Mouse (Mus musculus) forebrain, postnatal 0 days (tissue): ENCODE data around the gene Dnajb6. TPM values are rescaled to one million over a fixed set of nuclear protein-coding genes. Genes with fewer than 3 reads are reported as not detected.

ENCODE experiments used
- ATAC-seq: fragments of 200-750 bp; cut with Nextera tagmentation; 2 replicates; pipeline ENCODE4 v1.8.0; 2017; ENCODE audit warnings: mild to moderate bottlenecking, moderate library complexity
- DNase-seq: peaks from one replicate; pipeline ENCODE4 v3.0.0-alpha.2; 2015
- H3K27ac ChIP-seq: fragments of 300-500 bp; sonication (generic); 2 replicates; pipeline ENCODE4 v1.5.1; 2014; ENCODE audit warnings: low read depth, mild to moderate bottlenecking, antibody characterized with exemption, low read length, moderate library complexity, mixed read lengths
- H3K27me3 ChIP-seq: fragments of 300-500 bp; sonication (generic); 2 replicates; pipeline ENCODE4 v1.6.1; 2014; ENCODE audit warnings: mild to moderate bottlenecking, low read length, mixed read lengths; ENCODE audit not compliant: insufficient read depth
- H3K36me3 ChIP-seq: fragments of 300-500 bp; sonication (generic); 2 replicates; pipeline ENCODE4 v1.6.1; 2014; ENCODE audit warnings: mild to moderate bottlenecking, moderate library complexity; ENCODE audit not compliant: insufficient read depth
- H3K4me1 ChIP-seq: fragments of 300-500 bp; sonication (generic); 2 replicates; pipeline ENCODE4 v1.6.1; 2014; ENCODE audit warnings: antibody characterized with exemption; ENCODE audit not compliant: insufficient read depth
- H3K4me2 ChIP-seq: fragments of 300-500 bp; sonication (generic); 2 replicates; pipeline ENCODE4 v1.6.1; 2014; ENCODE audit warnings: low read depth, mild to moderate bottlenecking, moderate library complexity
- H3K4me3 ChIP-seq: fragments of 300-500 bp; sonication (generic); 2 replicates; pipeline ENCODE4 v1.5.1; 2014; ENCODE audit warnings: low read depth, low read length, mixed read lengths
- H3K9ac ChIP-seq: fragments of 300-500 bp; sonication (generic); 2 replicates; pipeline ENCODE4 v1.6.1; 2014; ENCODE audit warnings: mild to moderate bottlenecking
- H3K9me3 ChIP-seq: fragments of 300-500 bp; sonication (generic); 2 replicates; pipeline ENCODE4 v1.6.1; 2016; ENCODE audit warnings: low read length
- CTCF ChIP-seq: sonication (generic); IDR thresholded peaks from 2 replicates; pipeline ENCODE4 v1.5.1; 2016; ENCODE audit warnings: antibody characterized with exemption, control low read depth, low read depth
- WGBS: fragments of 180-500 bp; shearing (Covaris S2); extraction: QIAGEN DNeasy Blood & Tissue Kit; methylation state at CpG from one replicate; pipeline ENCODE4 v1.1.7; 2014; 5-methylcytosine and 5-hydroxymethylcytosine counted together
- polyA plus RNA-seq: library from polyadenylated mRNA; unstranded; fragments of >200 nt; fragmentation: Nextera tagmentation; extraction: Ambion mirVana; gene quantifications from 2 replicates; pipeline ENCODE4 v1.2.1, GENCODE M21; 2015
- total RNA-seq: library from RNA; depleted of rRNA; stranded (reverse); fragments of >200 nt; gene quantifications from 2 replicates; pipeline ENCODE4 v1.2.3, GENCODE M21; 2014

Dnajb6 gene
- total and polyA plus RNA-seq, 2 experiments from 2014 or later: 310 to 384 TPM

GRCm38 (mm10) chr5:29752894-29753293, 17.4 kb downstream of the Dnajb6 start:
- Histone ChIP-seq H3K4me2 (no peak overlapping the region), H3K4me3 (no peak overlapping the region), H3K9ac (no peak overlapping the region), H3K36me3 (peaks cover 55% of the 10 kb centered on the region), H3K4me1 (no peaks in the 10 kb centered on the region), H3K9me3 (no peaks in the 10 kb centered on the region), H3K27ac (no peak overlapping the region), H3K27me3 (no peaks in the 10 kb centered on the region)
- DNase-seq (no peak), ATAC-seq (no peak)
- no peak for TF ChIP-seq CTCF

- no peak overlapping the region for H3K27ac ChIP-seq
- no peak overlapping the region for H3K4me2 ChIP-seq
- peaks cover 46% of the 10 kb centered on the region for H3K36me3 ChIP-seq
- H3K27me3 ChIP-seq: no peaks in the 10 kb centered on the region
- no peaks in the 10 kb centered on the region for H3K9me3 ChIP-seq
- no peaks in the 10 kb centered on the region for H3K4me1 ChIP-seq
- no peak overlapping the region for H3K4me3 ChIP-seq
- DNase-seq (no peak), ATAC-seq (no peak)
- H3K9ac ChIP-seq: no peak overlapping the region
- TF ChIP-seq CTCF: no peak
- 82% methylated on average over 5 of the region's 5 CpGs for WGBS
Observed at GRCm38 (mm10) chr5:29759318-29759717, 23.8 kb downstream of the Dnajb6 start.

GRCm38 (mm10) chr5:29770935-29771334, 35.4 kb downstream of the Dnajb6 start:
- no peak for ATAC-seq
- Histone ChIP-seq H3K4me3 (no peak overlapping the region), H3K4me1 (no peaks in the 10 kb centered on the region), H3K27ac (no peak overlapping the region), H3K36me3 (peaks cover 20% of the 10 kb centered on the region), H3K27me3 (no peaks in the 10 kb centered on the region), H3K4me2 (no peak overlapping the region), H3K9me3 (no peaks in the 10 kb centered on the region), H3K9ac (no peak overlapping the region)
- no peak for DNase-seq
- TF ChIP-seq CTCF: peak; percentile 51
- WGBS: 79% methylated on average over 1 of the region's 1 CpGs

- no peak for ATAC-seq
- no peak overlapping the region for H3K9ac ChIP-seq
- no peaks in the 10 kb centered on the region for H3K27me3 ChIP-seq
- DNase-seq: no peak
- no peak overlapping the region for H3K27ac ChIP-seq
- H3K4me2 ChIP-seq: no peak overlapping the region
- WGBS: 89% methylated on average over 2 of the region's 2 CpGs
- no peak for TF ChIP-seq CTCF
- no peak overlapping the region for H3K4me3 ChIP-seq
- no peaks in the 10 kb centered on the region for H3K4me1 ChIP-seq
- no peaks in the 10 kb centered on the region for H3K9me3 ChIP-seq
- H3K36me3 ChIP-seq: peaks cover 18% of the 10 kb centered on the region
Observed at GRCm38 (mm10) chr5:29772038-29772437, 36.5 kb downstream of the Dnajb6 start.

- DNase-seq (peak; percentile 20), ATAC-seq (peak; percentile 54; the same call in 1 of the 2 replicates)
- H3K4me3 ChIP-seq: no peak overlapping the region
- H3K4me2 ChIP-seq: no peak overlapping the region
- no peak overlapping the region for H3K9ac ChIP-seq
- 56% methylated on average over 4 of the region's 4 CpGs for WGBS
- H3K36me3 ChIP-seq: peaks cover 12% of the 10 kb centered on the region; the same call in 1 of the 2 replicates
- no peaks in the 10 kb centered on the region for H3K27me3 ChIP-seq
- H3K9me3 ChIP-seq: no peaks in the 10 kb centered on the region
- H3K4me1 ChIP-seq: no peaks in the 10 kb centered on the region
- no peak for TF ChIP-seq CTCF
- no peak overlapping the region for H3K27ac ChIP-seq
Observed at GRCm38 (mm10) chr5:29772651-29773330, 37.3 kb downstream of the Dnajb6 start.

GRCm38 (mm10) chr5:29773460-29774150, 38.1 kb downstream of the Dnajb6 start:
- 63% methylated on average over 13 of the region's 13 CpGs for WGBS
- peak; percentile 5 for DNase-seq
- H3K9me3 ChIP-seq: no peaks in the 10 kb centered on the region
- H3K4me3 ChIP-seq: no peak overlapping the region
- H3K9ac ChIP-seq: no peak overlapping the region
- H3K27ac ChIP-seq: no peak overlapping the region
- no peaks in the 10 kb centered on the region for H3K27me3 ChIP-seq
- no peak for TF ChIP-seq CTCF
- no peak overlapping the region for H3K4me2 ChIP-seq
- ATAC-seq: peak; percentile 43; the same call in 1 of the 2 replicates
- no peaks in the 10 kb centered on the region for H3K4me1 ChIP-seq
- peaks cover 6% of the 10 kb centered on the region; the same call in 1 of the 2 replicates for H3K36me3 ChIP-seq

- Histone ChIP-seq H3K4me1 (no peaks in the 10 kb centered on the region), H3K9ac (no peak overlapping the region), H3K4me2 (no peak overlapping the region), H3K27me3 (no peaks in the 10 kb centered on the region), H3K9me3 (no peaks in the 10 kb centered on the region), H3K27ac (no peak overlapping the region), H3K4me3 (no peak overlapping the region), H3K36me3 (peaks cover 6% of the 10 kb centered on the region; the same call in 1 of the 2 replicates)
- DNase-seq (no peak), ATAC-seq (no peak)
- no peak for TF ChIP-seq CTCF
- whole genome bisulfite sequencing: 90% methylated on average over 5 of the region's 5 CpGs
Observed at GRCm38 (mm10) chr5:29775437-29775836, 39.9 kb downstream of the Dnajb6 start.
